Mouse (Mus musculus) heart, embryonic 13.5 days (tissue): Measurements from ENCODE around the gene Gimap4. TPM values are rescaled to one million over a fixed set of nuclear protein-coding genes. Genes with fewer than 3 reads are reported as not detected.
"Not testable (repeated sequence)": the region's sequence is repeated elsewhere in the genome, so short reads cannot be mapped to it uniquely, and the experiment has no call there.

Experiments
- ATAC-seq: fragments of 200-750 bp; cut with Nextera tagmentation; 2 replicates; pipeline ENCODE4 v1.8.0; 2017; ENCODE audit warnings: moderate TSS enrichment; ENCODE audit not compliant: insufficient number of reproducible peaks, low FRiP score, low TSS enrichment; ENCODE audit errors: extremely low read depth
- H3K27ac ChIP-seq: fragments of 300-500 bp; sonication (generic); replicated peaks from 2 replicates; pipeline ENCODE4 v1.5.1; 2015; ENCODE audit warnings: moderate library complexity, mild to moderate bottlenecking, inconsistent platforms
- H3K27me3 ChIP-seq: fragments of 300-500 bp; sonication (generic); replicated peaks from 2 replicates; pipeline ENCODE4 v1.6.1; 2015; ENCODE audit warnings: mild to moderate bottlenecking, inconsistent platforms
- H3K36me3 ChIP-seq: fragments of 300-500 bp; sonication (generic); 2 replicates; pipeline ENCODE4 v1.6.1; 2015; ENCODE audit warnings: mild to moderate bottlenecking, inconsistent platforms
- H3K4me1 ChIP-seq: fragments of 300-500 bp; sonication (generic); 2 replicates; pipeline ENCODE4 v1.6.1; 2015; ENCODE audit warnings: inconsistent platforms
- H3K4me2 ChIP-seq: fragments of 300-500 bp; sonication (generic); 2 replicates; pipeline ENCODE4 v1.6.1; 2015; ENCODE audit warnings: inconsistent platforms, mild to moderate bottlenecking, moderate library complexity
- H3K4me3 ChIP-seq: fragments of 300-500 bp; sonication (generic); 2 replicates; pipeline ENCODE4 v1.5.1; 2015; ENCODE audit warnings: moderate library complexity, mild to moderate bottlenecking, inconsistent platforms
- H3K9ac ChIP-seq: fragments of 300-500 bp; sonication (generic); 2 replicates; pipeline ENCODE4 v1.6.1; 2015; ENCODE audit warnings: inconsistent platforms, mild to moderate bottlenecking, moderate library complexity
- H3K9me3 ChIP-seq: fragments of 300-500 bp; sonication (generic); 2 replicates; pipeline ENCODE4 v1.6.1; 2016; ENCODE audit warnings: inconsistent platforms
- WGBS: fragments of 180-500 bp; shearing (Covaris S2); methylation state at CpG from one replicate; pipeline ENCODE4 v1.1.7; 2015; ENCODE audit warnings: mixed read lengths; 5-methylcytosine and 5-hydroxymethylcytosine counted together
- polyA plus RNA-seq: library from polyadenylated mRNA; unstranded; fragments of >200 nt; fragmentation: Nextera tagmentation; extraction: Ambion mirVana; gene quantifications from 2 replicates; pipeline ENCODE4 v1.2.1, GENCODE M21; 2015

The Gimap4 gene
- polyA plus RNA-seq, 1 experiment from 2014 or later: 18.4 TPM

DNA sequence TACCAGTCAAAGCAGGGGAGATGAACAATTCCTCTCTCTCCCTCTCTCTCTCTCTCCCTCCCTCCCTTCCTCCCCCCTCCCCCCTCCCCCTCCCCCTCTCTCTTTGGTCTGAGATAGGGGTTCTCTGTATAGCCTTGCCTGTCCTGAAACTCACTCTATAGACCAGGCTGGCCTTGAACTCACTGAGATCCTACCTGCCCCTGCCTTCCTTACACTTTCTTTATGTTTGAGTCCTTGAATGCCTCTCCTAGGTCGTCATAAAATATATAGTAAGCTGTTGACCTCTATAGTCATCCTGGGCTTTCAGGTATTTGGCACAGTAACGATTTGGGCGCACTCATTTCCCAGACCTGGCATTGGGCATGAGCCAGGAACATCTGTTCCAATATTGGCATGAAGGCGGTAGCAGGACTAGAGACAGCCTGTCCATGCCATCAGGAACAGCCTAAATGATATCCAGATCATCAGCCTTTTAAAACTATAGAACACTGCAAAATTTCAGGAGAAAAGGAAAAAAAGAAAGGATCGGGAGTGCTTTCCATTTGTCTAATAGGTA, 7.4 kb upstream of the Gimap4 start:
- H3K9ac ChIP-seq: peak overlapping the region; percentile 72
- no peak overlapping the region for H3K27ac ChIP-seq
- 76% methylated on average over 5 of the region's 5 CpGs for WGBS
- no peaks in the 10 kb centered on the region for H3K27me3 ChIP-seq
- peaks cover 5% of the 10 kb centered on the region; the same call in 1 of the 2 replicates for H3K4me1 ChIP-seq
- H3K4me2 ChIP-seq: peak overlapping the region; percentile 66
- H3K9me3 ChIP-seq: no peaks in the 10 kb centered on the region
- peak overlapping the region; percentile 46 for H3K4me3 ChIP-seq
- no peaks in the 10 kb centered on the region; the same call in 1 of the 2 replicates for H3K36me3 ChIP-seq
- ATAC-seq: no peak

DNA sequence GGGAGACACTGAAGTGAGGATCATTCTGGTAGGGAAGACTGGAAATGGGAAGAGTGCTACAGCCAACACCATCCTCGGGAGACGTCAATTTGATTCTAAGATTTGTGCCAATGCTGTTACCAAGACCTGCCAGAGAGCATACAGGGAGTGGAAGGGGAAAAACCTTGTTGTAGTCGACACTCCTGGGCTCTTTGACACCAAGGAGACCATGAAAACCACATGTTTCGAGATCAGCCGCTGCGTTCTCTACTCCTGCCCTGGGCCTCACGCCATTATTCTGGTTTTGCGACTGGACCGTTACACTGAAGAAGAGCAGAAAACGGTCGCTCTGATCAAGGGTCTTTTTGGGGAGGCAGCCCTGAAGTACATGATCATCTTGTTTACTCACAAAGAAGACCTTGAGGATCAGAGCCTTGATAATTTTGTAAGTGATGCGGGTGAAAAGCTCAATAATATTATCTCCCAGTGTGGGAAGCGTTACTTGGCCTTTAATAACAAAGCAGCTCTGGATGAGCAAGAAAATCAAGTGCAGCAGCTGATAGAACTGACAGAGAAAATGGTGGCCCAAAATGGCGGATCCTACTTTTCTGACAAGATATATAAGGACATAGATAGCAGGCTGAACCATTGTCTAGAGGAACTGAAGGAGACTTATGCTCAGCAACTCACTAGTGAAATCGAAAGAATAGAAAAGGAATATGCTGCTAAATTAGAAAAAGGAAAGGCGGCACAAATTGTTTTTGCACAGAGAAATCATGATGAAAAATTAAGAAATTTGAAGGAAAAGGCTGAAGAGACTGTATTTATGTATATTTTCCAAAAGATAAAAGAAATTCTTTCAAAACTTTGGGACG, 6.6 kb upstream of the Gimap4 start:
- 0 out of 2 replicates have a peak overlapping the region, but pooled peaks have one; percentile 66 for H3K4me2 ChIP-seq
- H3K27ac ChIP-seq: no peak overlapping the region
- peaks cover 5% of the 10 kb centered on the region; the same call in 1 of the 2 replicates for H3K4me1 ChIP-seq
- H3K4me3 ChIP-seq: no peak overlapping the region
- H3K36me3 ChIP-seq: no peaks in the 10 kb centered on the region; the same call in 1 of the 2 replicates
- WGBS: 86% methylated on average over 17 of the region's 17 CpGs
- no peaks in the 10 kb centered on the region for H3K27me3 ChIP-seq
- no peak for ATAC-seq
- H3K9ac ChIP-seq: no peak overlapping the region
- H3K9me3 ChIP-seq: no peaks in the 10 kb centered on the region

DNA sequence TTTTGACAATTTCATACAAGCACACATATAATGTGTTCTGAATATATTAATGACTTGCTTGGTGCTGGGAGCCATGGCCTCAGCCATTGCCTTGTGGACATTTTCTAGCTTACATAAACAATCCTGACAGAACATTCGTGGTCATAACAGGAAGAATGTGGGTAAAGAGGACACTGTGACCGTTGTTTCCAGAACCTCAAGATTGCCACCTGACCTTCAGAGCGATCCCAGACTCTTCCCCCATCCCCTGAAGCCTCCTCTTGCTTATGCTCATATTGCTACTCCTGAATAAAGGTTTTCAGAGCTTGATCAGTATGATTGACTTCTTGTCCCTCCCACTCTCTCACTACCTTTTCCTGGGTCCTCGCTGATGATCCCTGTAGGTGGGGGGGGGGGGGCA, 6.0 kb upstream of the Gimap4 start:
- WGBS: 70% methylated on average over 4 of the region's 4 CpGs
- Histone ChIP-seq H3K4me3 (no peak overlapping the region), H3K36me3 (no peaks in the 10 kb centered on the region; the same call in 1 of the 2 replicates), H3K27me3 (no peaks in the 10 kb centered on the region), H3K9me3 (no peaks in the 10 kb centered on the region), H3K9ac (no peak overlapping the region), H3K27ac (no peak overlapping the region), H3K4me2 (no peak overlapping the region), H3K4me1 (peaks cover 5% of the 10 kb centered on the region; the same call in 1 of the 2 replicates)
- ATAC-seq: no peak

DNA sequence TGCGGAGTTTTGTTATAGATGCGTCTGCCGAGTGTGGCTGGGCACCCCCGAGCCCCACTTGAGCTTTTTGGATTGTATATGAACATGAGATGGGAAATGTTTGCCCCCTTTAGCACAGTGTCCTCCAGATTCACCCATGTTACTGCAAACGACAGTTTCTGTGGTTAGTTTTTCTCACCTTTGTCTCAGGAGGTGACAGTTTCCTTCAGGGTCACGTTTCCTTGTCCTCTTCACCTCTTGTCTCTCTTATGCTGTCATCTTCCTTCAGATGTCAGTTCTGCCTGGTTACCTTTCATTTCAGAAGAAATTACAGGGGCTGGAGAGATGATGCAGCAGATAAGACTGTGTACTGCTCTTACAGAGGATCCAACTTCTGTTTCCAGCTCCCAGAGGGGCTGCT, 4.6 kb upstream of the Gimap4 start:
- Histone ChIP-seq H3K27ac (no peak overlapping the region), H3K4me2 (no peak overlapping the region), H3K4me3 (no peak overlapping the region), H3K27me3 (no peaks in the 10 kb centered on the region), H3K9ac (no peak overlapping the region), H3K36me3 (no peaks in the 10 kb centered on the region; the same call in 1 of the 2 replicates), H3K4me1 (peaks cover 7% of the 10 kb centered on the region; the same call in 1 of the 2 replicates), H3K9me3 (no peaks in the 10 kb centered on the region)
- ATAC-seq: no peak
- 72% methylated on average over 6 of the region's 6 CpGs for WGBS

DNA sequence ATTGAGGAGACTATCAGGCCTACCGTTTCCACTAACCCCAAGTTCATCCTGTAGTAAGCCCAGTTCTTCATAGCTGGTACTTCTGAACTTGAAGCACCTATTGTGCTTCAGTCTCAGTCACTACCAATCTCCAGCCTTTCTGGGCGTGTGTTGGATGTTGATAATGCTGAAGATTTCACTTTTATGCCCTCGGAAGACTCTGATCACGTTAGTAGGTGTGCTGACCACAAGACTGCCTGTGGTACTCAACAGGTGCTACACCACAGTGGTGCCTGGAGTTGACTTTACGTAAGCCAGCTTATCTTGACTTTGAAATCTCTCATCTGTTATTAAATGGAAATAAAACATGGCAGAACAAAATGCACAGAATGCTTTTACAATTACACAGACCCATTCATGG, 3.9 kb upstream of the Gimap4 start:
- no peaks in the 10 kb centered on the region; the same call in 1 of the 2 replicates for H3K36me3 ChIP-seq
- peaks cover 7% of the 10 kb centered on the region; the same call in 1 of the 2 replicates for H3K4me1 ChIP-seq
- H3K27ac ChIP-seq: no peak overlapping the region
- H3K9me3 ChIP-seq: no peaks in the 10 kb centered on the region
- H3K27me3 ChIP-seq: no peaks in the 10 kb centered on the region
- ATAC-seq: no peak
- H3K4me2 ChIP-seq: no peak overlapping the region
- WGBS: 72% methylated on average over 5 of the region's 5 CpGs
- no peak overlapping the region for H3K4me3 ChIP-seq
- no peak overlapping the region for H3K9ac ChIP-seq

DNA sequence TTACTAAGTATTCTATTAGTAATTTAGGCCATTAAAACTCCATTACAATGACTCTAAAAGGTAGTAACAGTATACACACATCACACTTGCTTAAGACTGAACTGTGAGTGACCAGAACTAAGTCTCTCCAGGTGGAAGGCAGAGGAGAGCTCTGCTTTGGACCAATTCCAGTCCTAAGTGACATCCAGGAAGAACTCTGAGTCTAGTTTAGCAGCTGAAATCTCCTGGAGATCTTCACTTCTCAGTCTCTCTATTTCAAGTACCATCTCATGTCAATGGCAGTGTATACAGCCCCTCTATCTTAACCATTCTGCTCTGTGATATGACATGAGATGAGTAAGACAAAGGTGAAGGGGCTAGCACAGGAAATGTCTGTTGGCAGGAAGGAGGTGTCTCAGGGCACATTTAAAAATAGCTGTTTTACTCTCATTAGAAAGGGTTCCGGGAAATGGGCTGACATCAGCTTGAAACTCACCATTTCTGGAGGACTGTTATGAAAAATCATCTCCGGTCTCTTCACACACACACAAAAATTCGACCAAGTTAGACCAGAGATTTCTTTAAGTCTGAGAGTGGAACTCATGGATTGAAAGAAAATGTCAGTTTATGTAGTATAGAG, 2.8 kb upstream of the Gimap4 start:
- no peak overlapping the region for H3K9ac ChIP-seq
- H3K27ac ChIP-seq: no peak overlapping the region
- ATAC-seq: no peak
- H3K4me1 ChIP-seq: 0 out of 2 replicates have a peak, but pooled peaks cover 2% of the 10 kb centered on the region
- H3K36me3 ChIP-seq: no peaks in the 10 kb centered on the region; the same call in 1 of the 2 replicates
- H3K4me2 ChIP-seq: no peak overlapping the region
- no peak overlapping the region for H3K4me3 ChIP-seq
- H3K9me3 ChIP-seq: no peaks in the 10 kb centered on the region
- 55% methylated on average over 3 of the region's 3 CpGs for WGBS
- H3K27me3 ChIP-seq: no peaks in the 10 kb centered on the region

DNA sequence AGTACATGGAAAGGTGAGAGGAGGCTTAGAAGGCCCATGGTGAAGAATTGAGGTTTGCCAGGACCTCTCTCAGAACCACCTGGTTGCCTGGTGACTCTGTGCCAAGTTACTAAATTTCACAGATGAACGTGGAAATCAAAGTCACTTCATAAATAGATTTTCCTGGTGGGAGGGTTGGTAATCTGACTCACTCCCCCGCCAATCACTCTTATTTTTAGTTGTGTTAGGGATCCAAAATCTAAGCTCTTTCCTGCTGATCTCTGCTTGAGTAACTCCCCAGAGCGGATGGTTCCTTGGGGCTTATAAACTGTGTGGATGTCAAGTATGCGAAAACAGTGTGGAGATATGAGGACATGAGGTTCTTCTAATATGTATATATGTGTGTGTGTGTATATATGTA, 2.1 kb upstream of the Gimap4 start:
- Histone ChIP-seq H3K4me2 (no peak overlapping the region), H3K36me3 (no peaks in the 10 kb centered on the region; the same call in 1 of the 2 replicates), H3K9ac (no peak overlapping the region), H3K9me3 (no peaks in the 10 kb centered on the region), H3K27ac (no peak overlapping the region), H3K4me3 (no peak overlapping the region), H3K27me3 (no peaks in the 10 kb centered on the region), H3K4me1 (peaks cover 2% of the 10 kb centered on the region; the same call in 1 of the 2 replicates)
- ATAC-seq: no peak
- 61% methylated on average over 4 of the region's 4 CpGs for WGBS

DNA sequence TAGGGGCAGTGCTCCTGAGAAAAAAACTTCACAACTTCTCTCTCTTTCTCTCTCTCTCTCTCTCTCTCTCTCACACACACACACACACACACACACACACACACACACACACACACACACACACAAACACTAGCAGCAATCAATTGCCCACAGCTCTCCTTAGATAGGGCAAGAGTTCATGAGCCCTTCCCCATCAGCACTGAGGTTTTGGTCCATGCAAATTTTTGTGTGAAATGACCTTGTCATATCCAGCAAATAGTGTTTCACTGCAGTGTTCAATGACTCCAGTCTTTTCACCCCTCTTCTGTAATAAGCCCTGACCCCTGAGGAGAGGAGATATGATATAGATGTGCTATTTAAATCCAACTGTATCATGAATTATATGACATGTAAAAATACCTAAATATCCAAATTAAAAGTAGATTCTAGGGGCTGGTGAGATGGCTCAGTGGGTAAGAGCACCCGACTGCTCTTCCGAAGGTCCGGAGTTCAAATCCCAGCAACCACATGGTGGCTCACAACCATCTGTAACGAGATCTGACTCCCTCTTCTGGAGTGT, 1.0 kb upstream of the Gimap4 start:
- not testable (repeated sequence) for H3K36me3 ChIP-seq, ATAC-seq
- WGBS: 88% methylated on average over 4 of the region's 4 CpGs

DNA sequence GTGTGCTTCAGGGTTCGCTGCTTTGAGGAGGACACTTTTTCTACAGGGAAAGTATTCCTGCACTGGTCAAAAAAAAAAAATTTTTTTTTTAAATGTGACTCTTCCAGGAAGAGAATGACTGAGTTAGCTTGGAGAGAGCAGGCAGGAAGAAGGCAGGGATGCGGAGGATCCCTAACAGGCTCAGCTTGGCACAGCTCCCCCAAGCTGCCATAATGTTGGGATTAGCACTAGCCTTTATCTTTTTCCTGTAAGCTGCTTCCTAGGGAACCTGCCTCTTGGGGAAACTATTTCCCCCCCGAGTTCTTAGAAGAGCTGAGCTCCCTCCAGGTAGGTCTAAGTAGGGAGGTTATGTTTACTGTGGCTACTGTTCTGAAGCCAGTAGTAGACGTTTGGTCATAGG, 457 bp downstream of the Gimap4 start:
- Histone ChIP-seq H3K4me2 (peak overlapping the region; percentile 8; the same call in 1 of the 2 replicates), H3K9ac (no peak overlapping the region), H3K4me1 (peaks cover 2% of the 10 kb centered on the region; the same call in 1 of the 2 replicates), H3K27me3 (no peaks in the 10 kb centered on the region), H3K9me3 (no peaks in the 10 kb centered on the region), H3K27ac (peak overlapping the region; percentile 65), H3K36me3 (no peaks in the 10 kb centered on the region; the same call in 1 of the 2 replicates), H3K4me3 (0 out of 2 replicates have a peak overlapping the region, but pooled peaks have one; percentile 13)
- WGBS: 40% methylated on average over 4 of the region's 4 CpGs
- no peak for ATAC-seq

More for the DNA sequence above, 1.0 kb upstream of the Gimap4 start:
- H3K9ac ChIP-seq, H3K9me3 ChIP-seq, H3K4me2 ChIP-seq, H3K27me3 ChIP-seq, H3K4me1 ChIP-seq, H3K27ac ChIP-seq, H3K4me3 ChIP-seq: not testable (repeated sequence)

DNA sequence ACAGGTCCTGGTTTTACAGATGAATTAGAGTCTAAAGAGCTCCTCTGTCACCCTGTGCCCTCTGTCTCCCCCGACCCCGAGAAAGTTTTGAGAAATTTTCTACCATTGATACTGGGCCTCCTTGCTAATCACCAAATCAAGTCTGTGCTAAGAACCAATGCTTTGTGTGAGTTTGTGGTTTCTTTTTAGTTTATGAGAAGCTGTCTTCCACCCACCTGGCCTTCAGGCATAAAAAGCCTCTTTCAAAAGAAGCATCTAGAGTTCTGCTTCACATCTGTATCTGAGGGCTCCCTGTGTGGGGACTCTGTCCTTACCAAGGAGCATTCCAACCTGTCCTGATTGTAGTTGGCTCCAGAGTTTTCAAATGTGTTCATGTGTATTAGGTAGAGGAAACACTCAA, 902 bp downstream of the Gimap4 start:
- WGBS: 77% methylated on average over 2 of the region's 2 CpGs
- H3K4me3 ChIP-seq: 0 out of 2 replicates have a peak overlapping the region, but pooled peaks have one; percentile 2
- H3K9ac ChIP-seq: no peak overlapping the region
- H3K4me1 ChIP-seq: peaks cover 2% of the 10 kb centered on the region; the same call in 1 of the 2 replicates
- no peaks in the 10 kb centered on the region for H3K9me3 ChIP-seq
- ATAC-seq: no peak
- peak overlapping the region; percentile 65 for H3K27ac ChIP-seq
- H3K36me3 ChIP-seq: no peaks in the 10 kb centered on the region; the same call in 1 of the 2 replicates
- no peaks in the 10 kb centered on the region for H3K27me3 ChIP-seq
- H3K4me2 ChIP-seq: peak overlapping the region; percentile 8
